Mouse (Mus musculus) kidney, embryonic 16.5 days (tissue): ENCODE data around the gene Nol9. TPM values are rescaled to one million over a fixed set of nuclear protein-coding genes. Genes with fewer than 3 reads are reported as not detected.

ENCODE experiments used
- ATAC-seq: fragments of 200-750 bp; cut with Nextera tagmentation; 2 replicates; pipeline ENCODE4 v1.8.0; 2017; ENCODE audit warnings: moderate TSS enrichment; ENCODE audit not compliant: low FRiP score, low TSS enrichment
- H3K27ac ChIP-seq: fragments of 300-500 bp; sonication (generic); 2 replicates; pipeline ENCODE4 v1.5.1; 2014; ENCODE audit warnings: low read length
- H3K27me3 ChIP-seq: fragments of 300-500 bp; sonication (generic); 2 replicates; pipeline ENCODE4 v1.6.1; 2014; ENCODE audit warnings: low read length, control low read depth, mixed read lengths; ENCODE audit not compliant: insufficient read depth
- H3K36me3 ChIP-seq: fragments of 300-500 bp; sonication (generic); 2 replicates; pipeline ENCODE4 v1.6.1; 2014; ENCODE audit warnings: low read length, control low read depth, mixed read lengths; ENCODE audit not compliant: insufficient read depth
- H3K4me1 ChIP-seq: fragments of 300-500 bp; sonication (generic); 2 replicates; pipeline ENCODE4 v1.6.1; 2014; ENCODE audit warnings: low read length, control low read depth, mixed read lengths; ENCODE audit not compliant: insufficient read depth
- H3K4me2 ChIP-seq: fragments of 300-500 bp; sonication (generic); replicated peaks from 2 replicates; pipeline ENCODE4 v1.6.1; 2014; ENCODE audit warnings: low read depth, low read length
- H3K4me3 ChIP-seq: fragments of 300-500 bp; sonication (generic); 2 replicates; pipeline ENCODE4 v1.5.1; 2014; ENCODE audit warnings: mild to moderate bottlenecking, low read length
- H3K9ac ChIP-seq: fragments of 300-500 bp; sonication (generic); replicated peaks from 2 replicates; pipeline ENCODE4 v1.6.1; 2014; ENCODE audit warnings: low read length
- H3K9me3 ChIP-seq: fragments of 300-500 bp; sonication (generic); 2 replicates; pipeline ENCODE4 v1.6.1; 2016; ENCODE audit warnings: low read length, control low read depth
- WGBS: fragments of 180-500 bp; shearing (Covaris S2); extraction: QIAGEN DNeasy Blood & Tissue Kit; methylation state at CpG from one replicate; pipeline ENCODE4 v1.1.7; 2014; 5-methylcytosine and 5-hydroxymethylcytosine counted together
- polyA plus RNA-seq: library from polyadenylated mRNA; unstranded; fragments of >200 nt; fragmentation: Nextera tagmentation; extraction: Ambion mirVana; gene quantifications from 2 replicates; pipeline ENCODE4 v1.2.1, GENCODE M21; 2015

Gene Nol9
- polyA plus RNA-seq, 1 experiment from 2014 or later: 31.7 TPM

DNA sequence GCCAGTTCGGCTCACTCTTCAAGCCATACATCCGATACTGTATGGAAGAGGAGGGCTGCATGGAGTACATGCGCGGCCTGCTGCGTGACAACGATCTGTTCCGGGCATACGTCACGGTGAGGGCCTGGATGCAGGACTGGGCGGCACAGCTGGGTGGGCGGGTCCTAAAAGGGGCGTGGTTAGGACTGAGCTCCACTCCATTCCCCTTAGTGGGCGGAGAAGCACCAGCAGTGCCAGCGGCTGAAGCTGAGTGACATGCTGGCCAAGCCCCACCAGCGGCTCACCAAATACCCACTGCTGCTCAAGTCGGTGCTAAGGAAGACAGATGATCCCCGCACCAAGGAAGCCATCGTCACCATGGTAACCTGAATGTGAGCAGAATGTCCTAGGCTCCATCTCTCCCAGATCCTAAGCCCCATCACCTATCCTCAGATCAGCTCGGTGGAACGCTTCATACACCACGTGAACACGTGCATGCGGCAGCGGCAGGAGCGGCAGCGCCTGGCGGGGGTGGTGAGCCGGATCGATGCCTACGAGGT lies 68.9 kb downstream of the Nol9 start:
- 17% methylated on average over 30 of the region's 30 CpGs for WGBS
- Histone ChIP-seq H3K9ac (peak overlapping the region; percentile 68), H3K27me3 (no peaks in the 10 kb centered on the region), H3K4me2 (peak overlapping the region; percentile 72), H3K27ac (peak overlapping the region; percentile 96), H3K36me3 (peaks cover 48% of the 10 kb centered on the region), H3K4me3 (peak overlapping the region; percentile 49), H3K9me3 (no peaks in the 10 kb centered on the region), H3K4me1 (peaks cover 32% of the 10 kb centered on the region)
- ATAC-seq: peak; percentile 90

DNA sequence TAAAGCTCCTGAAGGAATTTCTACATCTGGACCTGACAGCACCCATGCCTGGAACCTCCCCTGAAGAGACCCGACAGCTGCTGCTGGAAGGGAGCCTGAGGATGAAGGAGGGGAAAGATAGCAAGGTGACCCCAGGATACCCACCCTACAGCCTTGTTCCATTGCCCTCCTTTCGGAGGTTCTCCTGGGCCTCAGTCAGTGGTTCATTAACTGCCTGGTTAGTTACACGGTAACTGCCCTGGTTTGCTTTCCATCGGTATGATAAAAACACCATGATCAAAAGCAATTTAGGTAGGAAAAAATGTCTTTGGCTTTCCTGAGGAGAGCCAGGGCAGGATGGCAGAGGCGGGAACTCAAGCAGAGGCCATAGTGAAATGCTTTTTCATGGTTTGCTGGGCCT lies 69.6 kb downstream of the Nol9 start:
- peak overlapping the region; percentile 49 for H3K4me3 ChIP-seq

DNA sequence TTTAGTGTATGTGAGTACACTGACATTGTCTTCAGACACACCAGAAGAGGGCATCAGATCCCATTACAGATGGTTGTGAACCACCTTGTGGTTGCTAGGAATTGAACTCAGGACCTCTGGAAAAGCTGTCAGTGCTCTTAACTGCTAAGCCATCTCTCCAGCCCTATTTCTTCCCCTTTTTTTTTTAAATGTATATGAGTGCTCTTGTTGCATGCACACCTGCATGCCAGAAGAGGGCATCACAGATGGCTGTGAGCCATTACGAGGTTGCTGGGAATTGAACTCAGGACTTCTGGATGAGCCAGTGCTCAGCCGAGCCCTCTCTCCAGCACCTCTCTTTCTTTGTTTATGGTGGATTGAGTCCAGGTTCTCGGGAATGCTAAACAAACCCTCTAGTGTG lies 70.4 kb downstream of the Nol9 start:
- Histone ChIP-seq H3K4me2 (no peak overlapping the region), H3K4me3 (no peak overlapping the region), H3K9me3 (no peaks in the 10 kb centered on the region), H3K27me3 (0 out of 2 replicates have a peak, but pooled peaks cover 2% of the 10 kb centered on the region), H3K4me1 (peaks cover 32% of the 10 kb centered on the region), H3K36me3 (peaks cover 51% of the 10 kb centered on the region; the same call in 1 of the 2 replicates), H3K9ac (no peak overlapping the region), H3K27ac (no peak overlapping the region)
- 74% methylated on average over 3 of the region's 3 CpGs for WGBS
- ATAC-seq: no peak

More for the DNA sequence above, 69.6 kb downstream of the Nol9 start:
- Histone ChIP-seq H3K4me1 (peaks cover 32% of the 10 kb centered on the region), H3K27ac (peak overlapping the region; percentile 96), H3K9me3 (no peaks in the 10 kb centered on the region), H3K9ac (no peak overlapping the region; the same call in 1 of the 2 replicates), H3K27me3 (no peaks in the 10 kb centered on the region), H3K36me3 (peaks cover 51% of the 10 kb centered on the region), H3K4me2 (peak overlapping the region; percentile 72)
- 60% methylated on average over 5 of the region's 5 CpGs for WGBS
- no peak for ATAC-seq

DNA sequence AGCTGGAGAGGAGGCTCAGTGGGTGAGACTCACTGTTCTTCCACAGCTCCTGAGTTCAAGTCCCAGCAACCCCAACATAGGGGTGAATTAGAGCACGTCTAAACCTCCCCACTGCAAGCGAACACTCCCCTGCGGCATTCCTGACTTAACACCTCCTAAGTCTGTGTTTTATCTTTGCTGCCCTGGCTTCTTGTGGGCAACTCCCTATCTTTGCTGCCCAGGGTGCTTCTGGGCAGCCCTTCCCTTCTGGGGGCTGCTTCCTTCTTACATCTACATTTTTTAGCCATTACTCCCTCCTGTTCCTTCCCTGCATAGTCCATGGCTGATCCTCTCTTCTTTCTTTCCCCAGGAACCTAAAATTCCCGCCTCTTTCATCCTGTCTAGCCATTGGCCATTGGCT lies 71.6 kb downstream of the Nol9 start:
- no peak for ATAC-seq

More for the DNA sequence above, 71.6 kb downstream of the Nol9 start:
- Histone ChIP-seq H3K4me2 (no peak overlapping the region), H3K36me3 (peaks cover 49% of the 10 kb centered on the region; the same call in 1 of the 2 replicates), H3K27ac (no peak overlapping the region), H3K4me3 (no peak overlapping the region), H3K27me3 (0 out of 2 replicates have a peak, but pooled peaks cover 2% of the 10 kb centered on the region), H3K9ac (no peak overlapping the region), H3K9me3 (no peaks in the 10 kb centered on the region), H3K4me1 (peaks cover 37% of the 10 kb centered on the region)
- 83% methylated on average over 4 of the region's 4 CpGs for WGBS

Other genes with a start within 250 kb of the Nol9 start
- 80.7 and 83.5 TPM in 2 replicates for gene Camta1, start 177.4 kb upstream of the Nol9 start, polyA plus RNA-seq
- 79.5 and 88.4 TPM in 2 replicates for gene Dnajc11, start 105.6 kb upstream of the Nol9 start, polyA plus RNA-seq
- gene Thap3, start 50.3 kb upstream of the Nol9 start, polyA plus RNA-seq: 42.4 and 46.4 TPM in 2 replicates
- 31.2 and 33.3 TPM in 2 replicates for gene Phf13, start 43.1 kb upstream of the Nol9 start, polyA plus RNA-seq
- 12.1 and 12.6 TPM in 2 replicates for gene Klhl21, start 30.5 kb upstream of the Nol9 start, polyA plus RNA-seq
- gene Zbtb48, start 11.7 kb upstream of the Nol9 start, polyA plus RNA-seq: 25.3 and 26.0 TPM in 2 replicates
- 0.50 and 0.63 TPM in 2 replicates for gene Tas1r1, start 753 bp upstream of the Nol9 start, polyA plus RNA-seq
- 25.5 and 28.1 TPM in 2 replicates for gene Plekhg5, start 33.2 kb downstream of the Nol9 start, polyA plus RNA-seq
- 1.9 and 3.0 TPM in 2 replicates for gene Tnfrsf25, start 76.6 kb downstream of the Nol9 start, polyA plus RNA-seq
- 22.2 and 30.6 TPM in 2 replicates for gene Espn, start 113.0 kb downstream of the Nol9 start, polyA plus RNA-seq
- gene Hes2, start 119.5 kb downstream of the Nol9 start, polyA plus RNA-seq: 0.14 and 0.57 TPM in 2 replicates
- 75.1 and 76.4 TPM in 2 replicates for gene Acot7, start 138.8 kb downstream of the Nol9 start, polyA plus RNA-seq
- gene Gpr153, start 234.9 kb downstream of the Nol9 start, polyA plus RNA-seq: 5.3 and 6.2 TPM in 2 replicates